Mouse (Mus musculus) liver, adult (tissue): ENCODE results near the gene Tlcd2.

Experiments
- GATA4 ChIP-seq: IDR thresholded peaks from 2 replicates; pipeline ENCODE4 v1.6.1; 2014; ENCODE audit warnings: mild to moderate bottlenecking, low read length; ENCODE audit not compliant: insufficient replicate concordance

Tlcd2 gene

DNA sequence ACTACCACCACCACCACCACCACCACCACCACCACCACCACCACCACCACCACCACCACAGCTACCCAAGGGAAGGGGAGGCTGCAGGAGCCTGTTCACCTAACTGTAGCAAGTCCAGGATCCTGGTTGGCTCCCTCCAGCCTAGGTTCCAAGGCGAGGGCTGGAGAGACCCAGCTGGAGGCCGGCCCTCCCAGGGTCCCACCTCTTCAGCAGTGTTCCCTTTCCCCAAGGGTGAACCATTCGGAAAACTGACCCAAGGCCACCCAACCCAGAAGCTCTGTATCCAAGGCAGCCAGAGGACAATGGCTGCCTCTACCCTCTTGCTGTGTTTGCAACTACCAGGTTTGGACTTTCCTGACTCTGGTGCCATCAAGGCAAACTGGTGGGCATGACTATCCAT, 21.6 kb upstream of the Tlcd2 start:
- no peak for TF ChIP-seq GATA4

DNA sequence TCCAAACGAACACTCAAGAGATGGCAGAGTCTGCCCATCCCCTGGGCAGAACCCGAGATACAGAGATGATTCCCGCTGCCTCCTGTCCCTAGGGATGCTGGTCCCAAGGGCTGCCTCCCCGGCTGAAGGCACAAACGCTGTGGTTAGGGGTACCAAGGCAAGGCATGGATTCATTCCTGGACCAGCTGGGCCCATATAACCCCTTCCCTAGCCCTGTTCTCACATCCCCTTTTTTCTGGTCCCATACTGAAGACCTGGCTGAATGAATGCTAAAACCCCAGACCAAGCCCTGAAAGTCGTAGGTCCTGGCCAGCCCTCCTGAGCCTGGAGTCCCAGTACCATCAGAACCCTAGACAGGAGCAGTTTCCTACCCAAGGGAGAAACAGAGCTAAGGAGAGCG, 20.5 kb upstream of the Tlcd2 start:
- TF ChIP-seq GATA4: no peak

DNA sequence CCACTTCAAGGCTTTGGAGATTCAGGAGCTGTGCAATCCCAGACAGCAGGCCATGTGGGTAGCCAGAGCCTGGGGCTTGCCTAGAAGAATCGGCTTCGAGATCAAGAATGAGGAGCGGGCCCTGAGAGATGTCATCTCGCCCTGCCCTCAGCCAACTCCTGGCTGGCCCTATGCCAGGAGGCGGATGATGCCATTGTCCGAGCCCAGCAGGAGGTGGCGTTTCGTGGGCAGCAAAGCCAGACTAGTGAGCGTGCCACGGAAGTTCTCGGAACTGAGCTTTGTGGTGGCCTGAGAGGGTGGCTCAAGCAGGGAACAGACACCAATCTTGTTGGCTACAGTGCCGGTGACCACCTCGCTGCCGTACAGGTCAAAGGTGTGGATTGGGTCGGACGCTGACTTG, 19.9 kb upstream of the Tlcd2 start:
- no peak for TF ChIP-seq GATA4

DNA sequence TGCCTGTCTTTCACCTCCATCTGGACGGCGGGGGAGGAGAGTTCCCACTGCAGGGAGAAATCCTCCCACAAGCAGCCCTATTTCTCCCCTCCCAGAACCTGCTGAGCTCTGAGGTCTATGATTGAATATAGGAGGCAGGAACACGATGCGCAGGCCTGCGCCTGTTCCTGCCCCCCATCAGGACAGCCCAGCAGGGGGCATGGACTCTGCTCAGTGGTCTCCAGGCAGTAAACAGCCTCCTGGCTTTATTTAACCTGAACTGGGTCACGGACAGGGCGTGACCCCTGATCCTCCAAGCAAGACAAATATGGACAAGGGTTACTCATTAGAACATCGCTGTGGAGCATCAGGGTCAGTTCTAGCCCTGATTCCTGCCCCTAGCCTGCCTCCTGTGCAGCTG, 17.8 kb upstream of the Tlcd2 start:
- TF ChIP-seq GATA4: no peak

DNA sequence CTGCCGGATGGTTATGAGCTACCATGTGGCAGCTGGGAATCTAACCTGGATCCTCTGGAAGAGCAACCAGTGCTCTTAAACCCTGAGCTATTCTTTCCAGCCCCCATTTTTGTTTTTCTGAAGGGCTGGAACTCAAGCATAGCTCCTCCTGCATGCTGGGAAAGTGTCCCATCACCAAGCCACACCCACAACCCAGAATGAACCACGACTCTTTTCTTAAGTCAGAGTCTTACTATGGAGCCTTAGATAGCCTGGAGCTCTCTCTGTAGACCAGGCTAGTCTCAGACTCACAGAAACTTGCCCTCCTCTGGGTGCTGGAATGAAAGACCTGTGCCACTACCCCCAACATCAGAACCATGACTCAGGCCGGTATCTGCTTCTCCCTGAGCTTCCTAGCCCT, 12.9 kb upstream of the Tlcd2 start:
- TF ChIP-seq GATA4: no peak

DNA sequence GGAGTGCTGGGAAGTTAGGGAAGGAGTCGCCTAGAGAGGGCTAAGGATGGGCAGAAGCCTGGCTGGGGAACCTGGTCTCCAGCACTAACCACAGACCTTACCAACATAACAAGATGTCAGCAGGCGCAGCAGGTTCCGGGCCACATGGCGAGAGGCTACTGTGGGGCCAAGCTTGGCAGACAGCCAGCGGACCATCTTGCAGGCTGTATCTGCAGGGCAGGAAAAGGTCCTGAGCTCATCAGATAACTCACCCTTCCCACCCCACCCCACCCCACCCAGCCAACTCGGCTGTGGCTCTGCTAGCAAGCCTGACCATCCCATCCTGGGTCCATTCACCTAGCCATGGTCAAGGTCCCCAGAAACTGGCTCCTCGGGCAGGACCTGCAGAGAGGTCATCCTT, 11.8 kb upstream of the Tlcd2 start:
- TF ChIP-seq GATA4: no peak

DNA sequence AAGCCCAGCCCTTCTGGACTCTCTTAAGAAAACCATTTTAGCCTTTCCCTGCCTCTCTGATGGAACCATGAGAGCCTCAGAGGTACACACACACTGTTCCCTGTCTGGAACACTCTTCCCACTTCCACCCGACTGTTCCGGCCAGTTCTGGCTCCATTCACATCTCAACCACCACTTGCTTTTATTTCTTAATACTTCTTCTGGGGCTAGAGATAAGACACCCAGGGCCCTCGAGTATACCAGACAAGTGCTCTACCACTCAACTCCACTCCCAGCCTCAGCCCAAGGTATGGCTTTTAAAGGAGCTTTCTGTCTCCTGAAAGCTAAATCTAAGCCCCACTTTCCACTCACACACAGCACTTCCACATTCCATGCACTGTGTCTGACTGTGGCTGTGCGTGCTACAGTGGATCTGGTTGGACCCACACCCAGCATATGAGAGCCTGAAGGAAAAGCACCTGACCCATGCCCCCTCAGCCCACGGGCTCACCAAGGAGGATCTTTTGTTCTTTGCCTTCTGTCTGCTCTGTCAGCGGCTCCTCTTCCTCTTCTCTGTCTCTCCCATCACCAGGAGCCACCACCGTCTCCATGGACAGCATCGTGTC, 11.1 kb upstream of the Tlcd2 start:
- TF ChIP-seq GATA4: no peak

DNA sequence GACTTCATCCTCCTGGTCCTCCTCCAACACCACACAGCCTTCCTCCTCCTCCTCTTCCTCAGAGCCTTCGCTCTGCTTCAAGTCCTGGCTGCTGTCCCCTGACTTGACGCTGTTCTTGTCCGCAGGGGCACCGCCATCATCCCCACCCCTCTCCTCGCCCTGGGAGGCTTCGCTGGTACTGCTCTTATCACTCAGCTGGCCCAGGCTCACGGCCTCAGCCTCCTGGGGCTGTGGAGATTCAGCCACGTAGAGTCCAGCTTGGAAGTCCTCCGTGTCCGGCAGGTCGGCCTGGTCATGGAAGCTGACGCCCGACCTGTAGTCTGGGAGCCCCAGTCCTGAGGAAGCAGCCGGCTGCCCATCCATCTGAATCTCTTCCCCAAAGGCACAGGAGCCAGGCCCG, 10.6 kb upstream of the Tlcd2 start:
- TF ChIP-seq GATA4: no peak

DNA sequence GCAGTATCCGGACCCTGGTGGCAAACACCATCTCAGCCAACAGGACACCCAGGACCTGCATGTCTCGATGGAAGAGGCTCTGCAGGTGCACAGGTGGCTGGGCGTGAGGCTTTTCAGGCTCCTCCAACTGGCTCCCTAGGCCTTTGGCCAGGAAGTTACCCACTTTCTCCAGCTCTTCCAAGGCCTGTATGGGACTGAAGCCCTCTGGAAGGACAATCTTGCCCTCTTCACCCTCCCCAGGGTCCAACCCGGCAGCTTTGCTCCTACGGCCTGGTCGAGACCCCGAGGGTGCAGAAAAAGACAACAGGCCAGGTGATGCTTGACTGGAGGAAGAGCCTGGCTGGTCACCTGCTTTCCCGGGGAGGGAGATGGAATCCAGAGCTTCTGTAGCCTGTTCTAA, 9.4 kb upstream of the Tlcd2 start:
- no peak for TF ChIP-seq GATA4

DNA sequence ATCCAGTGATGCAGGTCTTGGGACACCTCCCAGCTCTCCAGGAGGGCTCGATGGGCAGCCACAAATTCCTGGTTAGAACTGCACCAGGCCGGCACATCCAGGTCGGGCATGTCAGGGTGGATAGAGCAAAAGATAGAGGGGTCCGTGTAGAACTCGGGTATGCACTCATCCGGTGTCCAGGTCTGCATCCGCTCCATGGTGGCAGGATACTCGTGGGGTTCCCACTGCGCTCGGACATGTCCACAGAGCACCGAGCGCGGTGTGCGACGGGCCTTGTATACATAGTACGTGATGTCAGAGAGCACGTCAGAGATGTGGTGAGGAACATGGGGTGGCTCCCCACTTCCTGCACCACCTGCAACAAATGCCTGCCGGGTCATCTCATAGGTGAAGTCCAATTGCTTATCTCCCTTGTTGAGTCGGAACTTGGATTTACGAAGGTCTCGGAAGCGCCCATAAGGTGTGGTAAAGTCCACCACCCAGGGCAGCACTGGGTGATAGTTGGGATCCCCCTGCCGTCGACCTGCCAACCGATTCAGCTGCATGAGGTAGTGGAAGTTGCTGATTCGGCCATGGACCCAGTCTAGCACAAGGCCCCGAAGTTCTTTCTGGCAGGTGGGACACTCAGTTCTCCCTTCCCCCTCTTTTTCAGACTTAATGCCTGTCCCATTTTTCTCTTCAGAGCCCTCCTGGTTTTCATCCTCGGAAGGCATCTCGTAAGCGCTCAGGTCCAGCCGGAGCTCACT, 8.5 kb upstream of the Tlcd2 start:
- no peak for TF ChIP-seq GATA4

DNA sequence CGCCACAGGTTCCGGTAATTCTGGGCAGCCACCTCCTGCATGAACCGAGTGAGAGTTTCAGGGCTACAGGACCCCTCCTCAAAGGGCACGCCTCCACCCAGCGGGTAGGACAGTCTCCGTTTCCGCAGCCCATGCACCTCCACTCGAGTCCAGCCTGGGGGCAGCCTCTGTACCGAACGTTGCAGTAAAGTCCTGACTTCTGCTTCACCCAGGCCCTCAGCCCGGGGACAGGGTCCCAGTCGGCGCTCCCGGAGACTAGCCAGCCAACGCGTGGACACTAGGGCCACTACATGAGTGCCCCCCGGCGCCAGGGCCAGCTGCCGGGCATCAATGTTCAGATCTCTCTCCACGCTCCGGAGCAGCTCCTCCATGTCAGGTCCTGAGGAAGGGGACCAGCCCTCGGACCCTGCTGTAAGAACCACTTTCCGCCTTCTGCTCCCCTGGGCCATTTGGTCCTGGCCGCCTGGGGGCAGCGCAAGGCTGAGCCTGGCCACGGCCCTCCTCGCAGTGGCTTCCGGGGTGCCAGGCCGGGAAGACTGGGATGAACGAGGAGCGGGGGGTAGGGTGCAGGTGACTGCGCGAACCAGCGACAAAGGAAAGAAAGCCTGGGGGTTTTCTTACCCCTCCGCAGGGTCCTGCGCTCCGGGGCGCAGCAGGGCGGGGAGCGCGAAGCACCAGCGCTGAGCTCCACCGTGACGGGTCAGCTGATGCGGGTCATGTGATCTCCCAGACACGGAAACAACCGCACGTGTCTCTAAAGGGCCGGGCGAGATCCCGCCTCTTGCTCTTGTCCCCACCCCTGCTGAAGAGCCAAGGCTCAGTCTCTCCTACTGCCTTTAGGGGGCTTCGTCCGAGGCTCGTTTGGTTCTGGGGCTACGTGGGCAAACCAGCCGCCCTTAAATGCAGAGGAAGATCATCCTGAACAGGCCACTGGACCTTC, 7.3 kb upstream of the Tlcd2 start, which contains the start of gene Wdr81:
Gene Wdr81 (minus strand): TSS at position 727 of the 940 bp plus-strand sequence.
- TF ChIP-seq GATA4: no peak

DNA sequence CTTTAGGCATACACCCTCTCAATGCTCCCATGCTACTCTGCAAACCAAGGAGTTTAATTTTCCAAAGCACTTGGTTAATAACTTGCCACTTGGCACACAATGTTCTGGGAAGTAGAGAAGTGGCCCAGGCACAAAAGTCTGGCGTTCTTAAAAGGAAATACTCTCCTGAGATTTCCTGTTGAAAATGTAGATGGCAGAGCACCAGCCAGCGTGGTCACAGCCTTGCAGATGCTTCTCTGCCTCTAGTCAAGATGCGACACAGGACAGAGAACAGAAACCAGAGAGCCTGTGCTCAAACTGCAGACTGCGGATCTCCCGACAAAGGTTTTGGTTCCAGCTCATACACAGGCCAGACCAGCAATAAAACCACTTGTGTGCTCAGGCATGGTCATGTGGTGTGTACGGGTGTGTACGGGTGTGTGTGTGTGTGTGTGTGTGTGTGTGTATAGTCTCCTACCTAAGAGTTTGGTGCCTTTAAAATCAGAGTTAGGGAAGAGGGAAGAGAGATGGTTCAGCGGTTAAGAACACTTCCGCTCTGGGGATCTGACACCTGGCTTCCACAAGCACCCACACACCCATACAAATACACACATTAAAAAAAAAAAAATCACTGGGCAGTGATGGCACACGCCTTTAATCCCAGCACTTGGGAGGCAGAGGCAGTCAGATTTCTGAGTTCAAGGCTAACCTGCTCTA, 6.3 kb upstream of the Tlcd2 start:
- no peak for TF ChIP-seq GATA4

DNA sequence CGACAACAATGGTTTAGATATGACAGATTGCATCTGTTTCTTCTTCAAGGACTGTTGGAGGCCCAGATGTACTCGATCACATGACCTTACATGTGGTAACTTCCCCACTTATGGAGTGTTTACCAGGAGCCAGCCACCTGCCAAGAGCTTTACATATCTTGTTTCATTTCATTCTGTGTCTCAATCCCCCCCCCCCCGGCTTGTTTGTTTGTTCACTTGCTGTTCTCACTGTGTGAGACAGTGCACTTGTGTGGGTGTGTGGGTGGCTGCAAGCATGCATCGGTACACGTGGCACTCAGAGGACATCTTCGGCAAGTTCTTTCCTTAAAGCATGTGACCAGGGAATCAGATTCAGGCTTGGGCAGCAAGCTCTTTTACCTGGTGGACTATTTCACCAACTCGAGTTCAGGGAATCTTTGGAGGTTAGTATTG, 5.1 kb upstream of the Tlcd2 start:
- no peak for TF ChIP-seq GATA4

DNA sequence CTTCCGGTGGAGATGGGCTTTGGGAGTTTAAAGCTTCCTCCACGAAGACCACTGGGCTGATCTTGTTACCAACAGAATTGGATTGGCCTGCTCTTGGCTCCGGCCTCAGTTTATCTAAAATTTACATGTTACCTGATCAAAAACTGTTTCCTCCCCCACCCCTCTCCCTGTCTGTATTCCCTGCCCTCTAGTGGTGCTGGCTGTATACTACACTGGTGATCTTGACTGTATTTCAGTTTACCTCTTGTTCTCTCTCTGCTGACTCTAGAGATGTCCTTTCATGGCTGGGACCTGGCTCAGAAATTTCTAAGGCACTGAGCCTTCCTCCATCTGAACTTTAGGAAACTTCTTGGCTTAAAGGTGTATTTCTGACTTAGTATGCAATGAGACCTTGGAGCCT, 3.3 kb upstream of the Tlcd2 start:
- TF ChIP-seq GATA4: no peak

DNA sequence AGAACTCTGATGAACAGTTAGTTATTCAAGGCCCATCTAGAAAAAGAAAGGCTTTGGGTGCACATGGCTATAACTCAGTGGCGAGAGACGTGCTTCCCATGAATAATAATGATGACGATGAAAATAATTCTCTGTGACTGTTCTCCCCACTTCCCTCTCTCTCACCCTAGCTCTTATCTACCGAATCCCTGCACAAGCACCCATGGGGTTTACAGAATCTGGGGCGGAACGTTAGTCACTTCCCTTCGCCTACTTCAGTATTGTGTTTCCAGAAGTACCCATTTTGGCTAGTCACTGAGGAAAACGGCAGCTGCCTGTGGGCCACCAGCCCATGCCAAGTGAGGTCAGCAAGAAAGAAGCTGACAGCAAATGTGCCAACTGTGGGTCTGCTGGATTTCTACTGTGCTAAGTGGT, 2.9 kb upstream of the Tlcd2 start:
- no peak for TF ChIP-seq GATA4
